Mouse (Mus musculus) retina, postnatal 1 day (tissue): ENCODE measurements around the gene Agap2.

Experiments
- DNase-seq: peaks from one replicate; pipeline ENCODE4 v3.0.0-alpha.2; 2012

Gene Agap2

GRCm38 (mm10) chr10:127138328-127139141 lies 63.5 kb downstream of the Agap2 start:
- no peak for DNase-seq

DNA sequence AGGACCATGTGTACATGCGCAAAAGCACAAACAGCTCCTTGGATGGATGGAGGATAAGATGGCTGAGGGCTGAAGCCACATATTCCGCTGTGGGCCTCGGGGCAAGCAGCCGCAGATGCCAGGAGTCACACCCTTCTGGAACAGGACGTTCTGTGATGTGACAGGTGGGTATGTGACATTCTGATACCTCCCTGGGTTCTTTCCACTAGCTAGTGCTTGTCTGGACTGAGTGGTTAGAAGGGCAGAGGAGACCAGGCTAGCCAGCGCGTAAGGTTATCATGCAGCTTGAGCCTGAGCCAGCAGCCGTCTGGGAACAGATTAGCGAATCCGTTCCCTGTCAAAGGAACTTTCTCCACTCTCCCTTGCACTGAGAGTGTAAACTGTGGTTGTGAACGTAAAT lies 65.9 kb downstream of the Agap2 start:
- DNase-seq = no peak

GRCm38 (mm10) chr10:127141500-127141899 lies 66.4 kb downstream of the Agap2 start:
- DNase-seq = no peak
